22 mouse cellular contexts compared by ENCODE assay signal in genomic region chr14:62455570-62455879, GRCm38 (mm10). TPM values are rescaled to one million over a fixed set of nuclear protein-coding genes. Genes with fewer than 3 reads are reported as not detected.
A peak's percentile ranks its signal among the peaks of the same experiment; 100 is the strongest.
DNase-seq lines count a peak whose midpoint lies in the region; ATAC-seq and TF ChIP-seq lines count a peak whose summit lies in the region.
"Had no signal": no experiment of that assay in that cellular context is flagged by ENCODE, and none has a peak within 500 bp of the region (broad histone marks: within the 10 kb centered on the region; RNA-seq: fewer than 3 reads in every experiment).

No protein-coding gene starts in this region.

- no peaks in the 10 kb centered on the region for H3K9me3 ChIP-seq in forebrain, embryonic 14.5 days (replicated peaks; ENCODE audit: control insufficient read depth, low read length)
- H3K9me3 ChIP-seq in forebrain, embryonic 15.5 days: no peaks in the 10 kb centered on the region
- no peaks in the 10 kb centered on the region for H3K9me3 ChIP-seq in midbrain, embryonic 16.5 days (replicated peaks; ENCODE audit: control insufficient read depth, low read length, poor library complexity, severe bottlenecking)
- H3K9me3 ChIP-seq: embryonic facial prominence, embryonic 15.5 days; megakaryocyte, embryonic 14.5 days had no signal

- peaks cover 32% of the 10 kb centered on the region for H3K4me1 ChIP-seq in forebrain, embryonic 14.5 days (ENCODE audit: control insufficient read depth, insufficient read depth, low read length)
- H3K4me1 ChIP-seq in forebrain, embryonic 15.5 days: peaks cover 55% of the 10 kb centered on the region
- H3K4me1 ChIP-seq in midbrain, embryonic 16.5 days (ENCODE audit: control insufficient read depth, insufficient read depth, low read length): peaks cover 11% of the 10 kb centered on the region; the same call in 1 of the 2 replicates
- H3K4me1 ChIP-seq: megakaryocyte, embryonic 14.5 days had no signal

- peak overlapping the region; percentile 30 for H3K4me2 ChIP-seq in forebrain, embryonic 14.5 days (ENCODE audit: low read length)
- H3K4me2 ChIP-seq in forebrain, embryonic 15.5 days (replicated peaks): peak overlapping the region; percentile 43
- no peak overlapping the region for H3K4me2 ChIP-seq in midbrain, embryonic 16.5 days (ENCODE audit: low read length)
- H3K4me2 ChIP-seq: embryonic facial prominence, embryonic 15.5 days; liver, embryonic 11.5 days had no signal

- no peaks in the 10 kb centered on the region for H3K27me3 ChIP-seq in forebrain, embryonic 14.5 days (replicated peaks; ENCODE audit: control insufficient read depth, insufficient read depth, low read length)
- H3K27me3 ChIP-seq in forebrain, embryonic 15.5 days: no peaks in the 10 kb centered on the region
- H3K27me3 ChIP-seq in midbrain, embryonic 16.5 days (ENCODE audit: control insufficient read depth, insufficient read depth, low read depth, low read length): no peaks in the 10 kb centered on the region
- H3K27me3 ChIP-seq: embryonic facial prominence, embryonic 15.5 days had no signal

- peak; percentile 85 for ATAC-seq in forebrain, embryonic 14.5 days
- peak; percentile 86 for ATAC-seq in forebrain, embryonic 15.5 days (replicated peaks)
- 0 out of 2 replicates have a peak, but pooled peaks have one; percentile 1 for ATAC-seq in midbrain, embryonic 16.5 days

- H3K27ac ChIP-seq in left cerebral cortex, adult 2 months: no peak overlapping the region
- peak overlapping the region; percentile 71 for H3K27ac ChIP-seq in forebrain, embryonic 14.5 days (ENCODE audit: low read depth, low read length)
- peak overlapping the region; percentile 95 for H3K27ac ChIP-seq in forebrain, embryonic 15.5 days (replicated peaks)
- H3K27ac ChIP-seq in midbrain, embryonic 16.5 days (ENCODE audit: low read length): no peak overlapping the region
- H3K27ac ChIP-seq: embryonic facial prominence, embryonic 15.5 days; stomach, postnatal 0 days had no signal

- 16% methylated on average over 5 of the region's 5 CpGs for WGBS in forebrain, embryonic 14.5 days
- 14% methylated on average over 5 of the region's 5 CpGs for WGBS in forebrain, embryonic 15.5 days
- 41% methylated on average over 5 of the region's 5 CpGs for WGBS in midbrain, embryonic 16.5 days

- no peak for DNase-seq in left cerebral cortex, adult 2 months (ENCODE audit: extremely low spot score in 1 of 2, low spot score in 2 of 2)
- DNase-seq in left cerebral cortex, postnatal 25 days (ENCODE audit: low spot score in 2 of 2): no peak
- DNase-seq in forebrain, embryonic 14.5 days (ENCODE audit: low spot score): no peak
- DNase-seq in frontal cortex, postnatal 10 days (ENCODE audit: low spot score in 2 of 2): no peak
- DNase-seq in retina, embryonic 14.5 days (ENCODE audit: low spot score): no peak
- DNase-seq: adrenal gland, adult 2 months; cerebellum, adult 2 months; cerebellum, postnatal 36 days; heart, postnatal 14 days; kidney, adult 8-10 months; kidney, postnatal 14 days had no signal

- intact Hi-C loops in left cerebral cortex, adult 2 months (cut with DNase I): loop anchor here (5.0 to 10.0 kb wide), 4 partner anchors 123 to 1108 kb away; no protein-coding TSS in a partner anchor
- intact Hi-C loops in left cerebral cortex, postnatal 25 days (cut with DNase I): loop anchor here (2.0 to 10.0 kb wide), 5 partner anchors 67 to 1123 kb away; no protein-coding TSS in a partner anchor

- no peak overlapping the region for H3K9ac ChIP-seq in forebrain, embryonic 14.5 days (ENCODE audit: low read length)
- no peak overlapping the region for H3K9ac ChIP-seq in forebrain, embryonic 15.5 days (replicated peaks)
- no peak overlapping the region for H3K9ac ChIP-seq in midbrain, embryonic 16.5 days (ENCODE audit: low read depth, low read length)
- H3K9ac ChIP-seq: embryonic facial prominence, embryonic 15.5 days had no signal

- no peaks in the 10 kb centered on the region for H3K36me3 ChIP-seq in forebrain, embryonic 14.5 days (ENCODE audit: control insufficient read depth, insufficient read depth, low read length)
- H3K36me3 ChIP-seq in forebrain, embryonic 15.5 days: no peaks in the 10 kb centered on the region
- H3K36me3 ChIP-seq in midbrain, embryonic 16.5 days (ENCODE audit: control insufficient read depth, insufficient read depth, low read length): no peaks in the 10 kb centered on the region
- H3K36me3 ChIP-seq: embryonic facial prominence, embryonic 15.5 days had no signal

- peak overlapping the region; percentile 39; the same call in 1 of the 2 replicates for H3K4me3 ChIP-seq in left cerebral cortex, adult 2 months
- H3K4me3 ChIP-seq in forebrain, embryonic 14.5 days (ENCODE audit: low read depth, low read length): no peak overlapping the region
- H3K4me3 ChIP-seq in forebrain, embryonic 15.5 days: peak overlapping the region; percentile 21
- H3K4me3 ChIP-seq in midbrain, embryonic 16.5 days (ENCODE audit: low read depth, low read length): no peak overlapping the region
- H3K4me3 ChIP-seq: embryonic facial prominence, embryonic 15.5 days; megakaryocyte, embryonic 14.5 days; myocyte had no signal

- TF ChIP-seq CTCF in left cerebral cortex, adult 2 months (IDR thresholded peaks at IDR 0.05): no peak

RNA-seq across cellular contexts. Expression of gene Gucy1b2, which starts 0.6 kb away (rescaled TPM):
- under 1 TPM; 0.28 to 0.29 TPM for total RNA-seq in left cerebral cortex, adult 2 months (2021)
- total RNA-seq in left cerebral cortex, postnatal 25 days (2021): under 1 TPM; 0.39 to 0.55 TPM
- 3.7 and 4.5 TPM in 2 replicates for polyA plus RNA-seq in forebrain, embryonic 14.5 days (2014; fragmentation: Nextera tagmentation; extraction: Ambion mirVana)
- 3.5 and 4.3 TPM in 2 replicates for polyA plus RNA-seq in forebrain, embryonic 15.5 days (2015; fragmentation: Nextera tagmentation; extraction: Ambion mirVana)
- 0.44 and 0.55 TPM in 2 replicates for polyA plus RNA-seq in midbrain, embryonic 16.5 days (2015; fragmentation: Nextera tagmentation; extraction: Ambion mirVana)
- total RNA-seq: gastrocnemius, adult 18-20 months; heart, postnatal 14 days had no signal
- polyA plus RNA-seq: gonadal fat pad, adult 2 months; heart, embryonic 11.5 days; intestine, embryonic 14.5 days; myocyte; stomach, postnatal 0 days had no signal

Comparison
In these comparisons a context has a peak if more than half of its experiments do, and no peak if none do; other contexts are left out.
1. H3K4me3 ChIP-seq: peak in left cerebral cortex, adult 2 months (single experiment) and forebrain, embryonic 15.5 days (single experiment); none in forebrain, embryonic 14.5 days (single experiment) and midbrain, embryonic 16.5 days (single experiment).
2. H3K27ac ChIP-seq: peak in forebrain, embryonic 14.5 days (single experiment) and forebrain, embryonic 15.5 days (single experiment); none in left cerebral cortex, adult 2 months (single experiment) and midbrain, embryonic 16.5 days (single experiment).
3. ATAC-seq: peak in every context shown above with its lines; median percentile 86 in forebrain, embryonic 15.5 days; 85 in forebrain, embryonic 14.5 days; 1 in midbrain, embryonic 16.5 days.